Mouse (Mus musculus) layer of hippocampus, adult 11-12 months (tissue): ENCODE measurements around the gene Ppp1r32.

Experiments used
- DNase-seq: peaks from one replicate; pipeline ENCODE4 v3.0.0; 2022; ENCODE audit warnings: low spot score

The Ppp1r32 gene

DNA sequence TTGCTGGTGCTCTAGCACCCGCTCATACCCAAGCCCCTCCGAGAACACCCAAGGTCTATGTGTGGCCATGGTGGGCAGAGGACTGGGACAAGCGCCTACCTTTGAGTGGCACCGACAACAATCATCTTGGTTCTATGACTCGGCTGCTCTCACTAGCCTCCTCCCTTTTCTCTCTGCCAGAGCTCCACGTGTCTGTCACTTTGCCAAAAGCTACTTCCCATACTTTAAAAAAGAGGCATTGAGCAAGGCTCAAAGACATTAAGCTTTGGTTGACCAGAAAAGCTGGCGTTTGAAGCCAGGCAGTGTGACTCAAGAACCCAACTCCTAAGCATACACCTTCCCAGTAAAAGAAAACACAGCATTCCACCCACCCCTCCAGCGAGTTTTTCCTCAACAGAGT is 24.6 kb downstream of the Ppp1r32 start:
- DNase-seq, result no peak

DNA sequence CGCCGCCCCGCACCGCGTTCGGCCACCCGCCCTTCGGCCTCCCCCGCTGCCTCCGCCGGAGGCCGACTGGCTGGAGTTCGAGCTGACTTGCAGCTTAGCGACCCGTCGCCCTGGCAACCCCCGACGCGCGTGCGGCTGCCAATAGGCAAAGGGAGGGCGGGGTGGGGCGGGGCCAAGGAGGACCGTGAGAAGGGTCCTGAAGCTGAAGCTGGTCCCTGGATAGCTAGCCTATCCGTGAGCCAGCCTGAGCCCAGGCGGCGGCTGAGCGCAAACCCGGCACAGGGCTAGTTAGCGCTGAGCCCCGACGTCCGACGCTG is 25.3 kb downstream of the Ppp1r32 start:
- no peak for DNase-seq

DNA sequence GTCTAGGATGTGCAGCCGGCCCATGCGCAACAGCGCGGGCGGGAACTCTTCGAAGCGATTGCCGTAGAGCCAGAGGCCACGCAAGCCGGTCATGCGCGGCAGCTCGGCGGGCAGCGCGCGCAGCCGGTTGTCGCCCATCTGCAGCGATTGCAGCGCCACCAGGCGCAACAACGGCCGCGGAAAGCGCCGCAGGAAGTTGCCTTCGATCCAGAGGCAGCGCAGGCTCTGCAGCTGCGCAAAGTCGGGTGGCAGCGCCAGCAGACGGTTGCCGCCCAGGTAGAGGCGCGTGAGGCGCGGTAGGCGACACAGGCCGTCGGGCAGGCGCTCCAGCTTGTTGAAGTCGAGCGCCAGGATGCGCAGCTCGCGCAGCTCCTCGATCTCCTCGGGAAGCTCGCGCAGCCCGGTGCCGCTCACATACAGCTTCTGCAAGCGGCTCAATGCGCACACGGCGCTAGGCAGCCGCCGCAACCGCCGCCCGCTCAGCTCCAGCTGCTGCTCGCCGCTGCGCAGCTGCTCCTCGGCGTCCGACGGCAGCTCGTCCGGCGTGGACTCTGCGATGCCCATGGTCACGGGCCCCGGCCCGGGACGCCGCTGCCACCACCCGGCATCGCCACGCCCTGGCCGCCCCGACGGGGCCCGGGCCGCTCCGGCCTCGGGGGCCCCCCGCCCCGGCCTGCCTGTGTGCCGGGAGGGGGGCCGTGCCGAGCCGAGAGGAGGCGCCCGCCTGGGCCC is 25.8 kb downstream of the Ppp1r32 start, which contains the start of gene Lrrc10b:
Gene Lrrc10b, minus strand, starts transcription at position 722 of the 732 bp plus-strand sequence.
- DNase-seq, result peak; percentile 60

DNA sequence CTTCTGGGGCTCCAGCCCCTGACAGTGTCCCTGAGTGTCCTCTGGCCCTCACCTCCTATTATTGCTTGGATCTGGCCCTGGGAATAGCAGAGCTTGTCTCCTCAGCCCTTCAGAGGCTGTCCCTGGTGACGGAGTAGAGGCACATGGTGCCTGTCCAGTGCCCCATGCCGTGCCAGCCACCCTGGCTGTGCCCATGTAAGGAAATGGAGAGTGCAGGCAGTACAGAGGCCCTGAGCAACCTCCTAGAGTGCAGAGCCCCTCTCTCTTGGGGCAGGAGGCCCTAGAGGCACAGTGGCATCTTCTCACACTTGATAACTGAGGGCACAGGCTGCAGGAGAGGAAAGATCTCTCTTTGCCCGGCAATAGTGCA is 27.3 kb downstream of the Ppp1r32 start:
- DNase-seq, result no peak

DNA sequence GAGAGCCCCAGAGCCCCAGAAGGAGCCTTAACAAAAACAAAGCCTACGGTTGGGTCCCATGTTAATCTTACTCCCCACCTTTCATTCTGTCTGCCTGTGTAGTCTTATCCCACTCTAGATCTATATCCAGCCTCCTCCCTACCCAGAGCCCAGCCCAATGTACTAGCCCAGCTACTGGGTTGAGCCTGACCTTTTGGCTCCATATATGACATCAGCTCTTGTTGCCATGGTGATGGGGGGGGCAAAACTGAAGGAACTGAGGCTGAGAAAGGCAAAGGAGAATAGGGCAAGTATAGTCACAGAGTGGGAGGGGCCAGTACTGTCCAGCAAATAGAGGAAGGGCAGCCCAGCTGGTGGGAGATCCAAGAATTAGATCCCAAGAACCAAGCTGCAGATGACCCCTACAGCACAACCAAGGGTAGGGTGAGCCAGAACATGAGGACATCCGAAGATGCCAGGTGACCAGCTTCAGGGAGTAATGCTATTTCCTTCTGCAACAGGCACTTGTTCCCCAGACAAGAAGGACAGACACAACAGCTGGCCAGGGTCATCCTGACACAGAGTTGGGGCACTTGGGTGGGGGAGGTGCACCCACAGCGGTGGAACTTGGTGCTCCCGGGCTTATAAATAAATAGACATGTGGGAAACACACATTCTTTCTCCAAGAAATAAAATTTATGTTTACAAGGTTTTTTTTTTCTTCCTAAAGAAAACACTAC is 27.9 kb downstream of the Ppp1r32 start:
- no peak for DNase-seq

DNA sequence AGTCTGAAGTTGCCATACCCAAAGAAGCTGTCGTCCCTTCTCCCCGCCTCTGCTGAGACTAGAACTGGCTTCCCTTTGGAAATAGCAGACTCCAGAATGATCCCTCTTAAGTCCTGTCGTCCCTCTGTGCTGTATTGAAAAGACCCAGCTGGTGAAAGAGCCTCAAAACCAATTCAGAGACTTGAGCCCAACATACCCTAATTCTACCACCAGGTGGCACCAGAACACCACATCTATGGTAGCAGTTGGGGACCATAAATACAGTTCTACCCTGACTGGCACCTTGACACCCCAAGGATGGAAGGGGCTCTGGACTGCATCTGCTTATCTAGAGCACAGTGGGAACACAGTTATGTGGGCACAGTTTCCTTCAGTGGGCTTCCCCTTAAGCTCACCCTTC is 33.0 kb downstream of the Ppp1r32 start:
- DNase-seq, result peak; percentile 89

DNA sequence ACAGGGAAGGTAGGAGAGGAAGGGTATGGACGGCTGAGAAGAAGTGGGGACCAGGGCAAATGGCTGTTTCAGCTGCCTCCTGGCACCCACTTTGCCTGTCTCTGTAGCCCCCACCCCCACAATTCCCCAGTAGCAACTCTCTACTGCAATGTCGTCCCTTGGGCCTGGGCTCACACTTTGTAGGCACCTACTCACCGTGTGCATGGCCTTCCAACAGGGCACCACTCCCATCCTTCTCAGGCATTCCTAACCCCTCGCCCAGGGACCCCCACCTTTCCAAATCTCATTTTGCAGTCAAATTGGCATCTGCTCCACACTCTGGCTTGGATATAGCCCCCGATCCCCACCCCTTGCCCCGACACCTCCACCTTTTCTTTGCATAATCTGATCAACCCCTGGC is 33.5 kb downstream of the Ppp1r32 start:
- DNase-seq, result no peak

DNA sequence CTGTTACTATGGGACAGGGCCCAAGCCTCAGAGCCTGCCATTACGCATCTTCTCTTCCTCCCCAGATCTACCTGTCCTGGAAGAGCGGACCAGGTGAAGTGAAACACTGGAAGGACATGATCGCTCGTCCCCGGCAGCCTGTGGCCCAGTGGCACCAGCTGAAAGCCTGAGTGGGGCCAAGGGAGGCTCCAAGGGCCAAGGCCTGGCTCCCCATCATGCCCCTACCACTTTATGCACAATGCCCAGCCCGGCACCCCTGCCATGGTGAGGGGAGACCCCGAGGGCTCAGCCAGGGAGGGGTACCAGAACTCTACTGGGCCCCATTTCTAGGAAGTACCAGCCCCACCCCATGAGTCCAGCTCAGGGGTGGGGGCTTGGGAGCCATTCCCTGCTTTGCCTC is 34.5 kb downstream of the Ppp1r32 start:
- DNase-seq, result no peak

DNA sequence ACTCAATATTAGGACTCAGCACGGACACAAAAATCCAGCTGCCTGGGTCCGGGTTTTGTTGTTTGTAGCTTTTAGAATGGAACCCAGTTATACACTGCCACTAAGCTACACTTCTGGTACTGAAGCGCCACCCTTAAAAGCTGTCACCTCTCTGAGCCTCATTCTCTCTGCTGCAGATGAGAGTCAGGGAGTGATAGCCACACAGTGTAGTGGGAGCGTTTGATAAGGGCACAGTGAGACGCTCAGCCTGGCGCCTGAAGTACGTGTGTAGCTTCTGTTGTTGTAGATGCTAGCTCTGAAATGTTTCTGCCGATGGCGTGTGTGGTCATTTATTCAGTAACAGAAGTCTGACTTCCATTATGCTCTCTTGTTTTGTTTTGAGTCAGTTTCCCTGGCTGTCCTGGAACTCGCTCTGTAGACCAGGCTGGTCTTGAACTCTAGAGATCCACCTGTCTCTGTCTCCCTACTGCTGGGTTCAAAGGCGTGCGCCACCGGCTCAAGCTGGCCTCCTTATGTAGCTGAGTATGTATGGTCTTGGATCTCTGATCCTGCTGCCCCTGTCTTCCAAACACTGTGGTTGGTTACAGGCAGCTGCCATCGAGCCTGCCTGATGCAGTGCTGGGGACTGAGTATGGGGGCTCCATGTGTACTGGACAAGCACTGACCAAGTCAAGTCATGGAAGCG is 37.9 kb downstream of the Ppp1r32 start:
- no peak for DNase-seq

DNA sequence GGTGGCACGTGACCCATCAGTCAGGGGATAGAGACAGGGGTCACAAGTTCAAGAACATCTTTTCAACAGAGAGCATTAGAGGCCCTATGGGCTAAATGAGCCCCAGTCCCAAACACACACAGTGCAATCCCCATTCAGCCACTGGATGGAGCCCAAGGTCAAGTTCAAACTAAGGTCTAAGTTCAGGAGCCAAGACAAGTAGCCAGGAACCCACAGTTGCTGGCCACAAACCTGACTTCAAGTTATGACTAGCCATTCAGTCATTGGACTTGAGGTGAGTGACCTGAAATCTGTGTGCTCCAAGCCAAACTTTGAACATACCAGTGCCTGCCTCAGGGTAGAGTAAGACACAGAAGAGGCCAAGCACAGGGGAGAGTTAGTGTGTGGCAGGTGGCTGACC is 45.2 kb downstream of the Ppp1r32 start:
- no peak for DNase-seq

DNA sequence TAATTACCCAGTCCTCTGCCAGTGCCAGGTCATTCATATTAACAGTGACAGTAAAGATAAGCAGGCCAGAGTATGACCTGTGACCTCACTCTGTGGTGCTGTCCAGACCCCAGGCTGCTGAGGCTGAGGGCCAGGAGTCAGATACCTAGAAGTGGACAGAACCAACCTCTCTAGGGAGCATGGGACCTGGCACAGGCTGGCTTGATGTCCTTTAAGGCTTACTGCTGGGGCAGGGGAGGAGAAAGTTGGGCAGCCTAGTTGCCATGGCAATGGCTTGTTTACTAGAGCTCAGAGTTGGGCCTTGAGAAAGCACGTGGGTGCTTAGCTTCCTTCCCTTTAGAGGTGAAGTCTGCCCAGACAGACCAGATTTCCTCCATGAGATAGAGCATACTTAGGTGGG is 46.0 kb downstream of the Ppp1r32 start:
- DNase-seq, result no peak

DNA sequence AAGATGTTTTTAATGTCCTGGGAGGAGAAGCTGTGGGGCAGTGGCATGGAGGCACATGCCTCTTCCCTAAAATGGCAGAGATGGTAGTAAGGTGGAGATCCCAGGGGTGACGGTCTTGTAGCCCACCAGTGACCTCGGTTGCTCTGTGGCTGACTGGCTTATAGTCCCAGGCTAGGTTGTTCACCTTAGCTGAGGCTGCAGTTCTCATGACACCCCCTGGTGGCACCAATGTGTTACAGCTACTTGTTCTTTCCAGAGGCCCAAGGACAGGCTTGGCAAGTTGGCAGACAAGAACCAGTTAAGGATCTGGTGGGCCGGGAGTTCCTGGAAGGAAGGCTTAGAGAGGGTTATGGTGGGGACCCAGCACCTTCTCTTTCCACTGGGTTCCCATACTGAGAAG is 46.8 kb downstream of the Ppp1r32 start:
- DNase-seq, result peak; percentile 79

DNA sequence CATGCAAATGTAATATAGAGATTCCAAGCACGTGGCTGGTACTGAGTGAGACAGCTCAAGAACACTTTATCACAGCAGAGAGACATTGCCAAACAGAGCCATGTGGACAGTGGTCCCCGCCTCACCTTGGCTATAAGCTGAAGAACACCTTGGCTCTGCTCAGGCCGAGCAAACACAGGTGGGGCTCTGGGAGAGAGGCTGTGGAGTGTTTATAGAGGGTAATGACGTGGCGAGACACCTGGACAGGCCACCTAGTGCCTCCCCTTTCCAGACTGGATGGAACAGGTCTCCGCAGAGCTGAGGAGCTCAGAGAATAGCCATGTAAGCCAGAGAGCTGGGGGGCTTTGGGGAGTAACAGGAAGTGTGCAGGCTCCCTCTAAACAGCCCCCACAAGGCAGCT is 47.8 kb downstream of the Ppp1r32 start:
- DNase-seq, result no peak

DNA sequence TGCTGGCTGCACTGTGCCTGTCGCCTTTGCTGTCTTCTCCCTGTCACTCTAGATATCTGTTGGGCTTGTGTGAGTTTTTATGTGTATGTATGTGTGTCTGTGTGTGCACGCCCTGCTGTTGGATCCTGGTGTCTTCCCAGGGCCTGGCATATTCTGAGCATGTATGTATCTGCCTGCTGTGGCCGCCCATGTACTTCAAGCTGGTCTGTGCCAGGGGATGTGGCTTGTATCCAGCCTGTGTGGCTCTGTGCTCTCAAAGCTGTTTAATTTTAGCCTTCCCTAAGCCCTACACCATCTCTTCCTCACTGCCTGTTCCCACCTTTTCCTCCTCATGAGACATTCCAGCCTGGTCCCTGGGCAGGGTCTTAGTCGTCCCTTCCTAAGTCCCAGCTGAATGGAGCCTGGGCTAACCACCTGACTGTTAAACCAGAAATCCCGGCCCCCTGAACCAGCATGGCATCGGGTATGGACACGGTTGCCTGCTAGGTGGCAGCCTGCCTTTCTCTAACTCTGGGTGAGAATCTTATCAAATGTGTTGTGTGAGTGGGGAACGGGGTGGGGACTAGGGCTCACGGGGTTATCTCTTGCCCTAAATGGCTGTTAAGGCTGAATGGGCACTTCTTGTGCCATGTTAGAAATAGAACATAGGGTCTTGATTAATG is 48.7 kb downstream of the Ppp1r32 start:
- DNase-seq, result peak; percentile 62

DNA sequence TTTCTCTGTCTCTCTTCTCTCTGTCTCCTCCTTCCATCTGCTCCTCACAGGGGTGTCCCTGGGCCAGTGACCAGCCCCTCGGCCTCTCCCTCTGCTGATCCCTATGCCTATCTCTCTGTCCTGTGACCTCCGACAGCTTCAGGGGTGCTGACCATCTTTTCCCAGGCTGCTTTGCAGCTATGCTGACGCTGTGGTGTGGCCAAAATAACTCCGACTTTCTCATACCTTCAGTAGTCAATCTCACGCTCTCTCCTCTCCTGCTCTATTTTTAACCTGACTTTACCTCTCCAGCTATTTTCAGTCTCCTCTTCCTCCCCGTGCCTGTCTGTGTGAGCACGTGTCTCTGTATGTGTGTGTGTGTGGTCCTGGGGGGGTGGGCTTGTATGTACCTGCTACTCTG is 49.5 kb downstream of the Ppp1r32 start:
- DNase-seq, result no peak

DNA sequence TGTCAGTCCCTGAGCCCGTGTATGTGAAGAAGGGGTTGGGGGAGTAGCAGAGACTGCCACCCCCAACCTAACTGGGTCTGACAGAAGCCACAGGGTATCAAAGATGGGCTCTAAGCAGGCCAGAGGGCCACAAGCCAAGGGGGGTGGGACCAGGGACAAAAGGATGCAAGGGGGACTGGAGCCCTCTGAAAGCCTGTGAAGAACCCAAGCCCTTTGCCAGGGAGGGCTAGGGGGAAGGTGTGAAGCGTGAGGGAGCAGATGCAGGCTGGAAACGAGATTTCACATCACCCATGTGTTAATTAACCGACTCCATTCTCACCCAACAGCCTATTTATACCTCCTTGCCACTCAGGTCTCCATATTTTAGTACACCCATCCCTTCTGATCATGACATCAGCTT is 50.9 kb downstream of the Ppp1r32 start:
- DNase-seq, result no peak

DNA sequence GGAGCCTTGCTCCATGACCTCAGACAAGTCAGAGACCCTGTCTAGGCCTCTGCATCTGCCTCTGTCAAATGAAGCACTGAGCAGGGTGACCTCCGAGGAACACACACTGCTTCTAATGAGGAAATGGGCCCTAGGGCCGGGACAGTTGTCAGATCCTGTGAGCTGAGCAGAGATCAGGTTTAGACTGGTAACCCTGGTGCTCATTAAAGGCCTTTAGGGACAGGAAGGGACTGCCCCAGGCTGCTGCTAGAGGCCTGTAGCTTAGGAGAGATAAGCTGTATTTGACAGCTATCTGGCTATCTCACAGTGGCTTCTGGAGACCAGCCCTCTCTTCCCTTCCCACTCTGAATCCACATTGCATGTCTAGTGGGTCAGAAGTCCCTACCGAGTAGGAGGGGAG is 51.3 kb downstream of the Ppp1r32 start:
- no peak for DNase-seq

DNA sequence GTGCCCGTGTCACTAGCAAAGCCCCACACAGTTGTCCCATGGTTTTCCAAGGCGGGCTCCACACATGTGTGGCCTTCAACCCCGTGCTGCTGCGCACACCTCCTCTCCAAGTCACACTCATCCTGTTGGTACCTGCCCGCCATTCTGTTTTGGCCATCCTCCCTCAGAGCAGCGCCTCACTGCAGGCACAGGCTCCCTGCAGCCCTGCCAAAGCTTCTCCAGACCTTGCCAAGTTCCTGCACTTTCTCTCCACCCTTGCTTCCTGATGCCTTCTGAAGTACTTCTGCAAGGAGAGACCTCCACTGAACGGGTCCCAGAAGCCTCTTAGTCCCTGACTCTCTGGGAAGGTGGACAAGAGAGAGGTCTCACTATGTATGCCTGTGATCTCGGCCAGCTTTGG is 53.4 kb downstream of the Ppp1r32 start:
- DNase-seq, result no peak

DNA sequence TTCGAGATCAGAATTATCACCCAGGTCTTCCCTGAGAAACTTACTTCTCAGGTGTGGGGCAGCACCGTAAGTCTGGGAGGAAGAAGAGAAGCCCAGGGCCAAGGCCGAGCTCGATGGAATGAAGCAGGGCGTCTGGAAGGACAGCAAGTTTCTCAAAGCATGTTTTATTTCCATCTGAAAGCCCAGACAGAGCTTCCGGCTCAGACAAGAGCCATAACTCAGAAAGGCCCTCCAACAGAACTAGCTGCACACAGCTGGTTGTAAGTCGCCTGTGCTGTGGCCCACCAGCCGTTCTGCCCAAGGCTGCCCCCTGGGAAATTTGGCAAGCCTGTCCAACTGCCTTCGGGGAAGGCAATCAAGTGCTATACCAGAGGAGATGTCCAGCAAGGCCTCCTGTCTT is 55.3 kb downstream of the Ppp1r32 start:
- no peak for DNase-seq

DNA sequence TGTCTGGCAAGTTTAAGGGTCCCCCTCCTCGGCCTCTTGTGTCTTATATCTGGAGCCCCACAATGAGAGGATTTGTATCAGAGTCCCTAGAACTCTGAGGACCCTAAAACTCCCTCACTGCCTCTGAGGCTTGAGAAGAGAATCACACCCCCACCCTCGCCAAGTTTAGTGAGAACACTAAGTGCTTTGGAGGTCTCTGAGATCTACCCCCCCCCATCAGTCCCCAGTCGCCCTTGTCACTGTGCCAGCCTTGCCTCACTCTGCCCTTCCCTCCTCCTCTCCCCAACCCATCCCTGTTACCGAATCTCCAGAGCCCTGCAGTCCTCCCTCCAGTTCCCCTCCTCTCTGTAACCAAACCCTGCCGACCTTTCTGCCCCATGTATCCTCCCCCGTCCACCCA is 55.9 kb downstream of the Ppp1r32 start:
- DNase-seq, result no peak

DNA sequence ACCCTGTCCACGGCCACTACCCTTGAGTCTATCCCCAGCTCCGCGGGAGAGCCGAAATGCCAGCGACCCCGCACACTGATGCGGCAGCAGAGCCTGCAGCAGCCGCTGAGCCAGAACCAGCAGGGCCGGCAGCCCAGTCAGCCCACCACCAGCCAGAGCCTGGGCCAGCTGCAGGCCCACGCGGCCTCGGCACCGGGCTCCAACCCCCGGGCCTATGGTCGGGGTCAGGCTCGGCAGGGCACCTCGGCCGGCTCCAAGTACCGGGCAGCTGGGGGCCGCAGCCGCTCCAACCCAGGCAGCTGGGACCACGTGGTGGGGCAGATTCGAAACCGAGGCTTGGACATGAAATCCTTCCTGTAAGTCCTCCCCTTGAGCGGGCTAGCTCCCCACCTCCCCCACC is 56.4 kb downstream of the Ppp1r32 start:
- no peak for DNase-seq

DNA sequence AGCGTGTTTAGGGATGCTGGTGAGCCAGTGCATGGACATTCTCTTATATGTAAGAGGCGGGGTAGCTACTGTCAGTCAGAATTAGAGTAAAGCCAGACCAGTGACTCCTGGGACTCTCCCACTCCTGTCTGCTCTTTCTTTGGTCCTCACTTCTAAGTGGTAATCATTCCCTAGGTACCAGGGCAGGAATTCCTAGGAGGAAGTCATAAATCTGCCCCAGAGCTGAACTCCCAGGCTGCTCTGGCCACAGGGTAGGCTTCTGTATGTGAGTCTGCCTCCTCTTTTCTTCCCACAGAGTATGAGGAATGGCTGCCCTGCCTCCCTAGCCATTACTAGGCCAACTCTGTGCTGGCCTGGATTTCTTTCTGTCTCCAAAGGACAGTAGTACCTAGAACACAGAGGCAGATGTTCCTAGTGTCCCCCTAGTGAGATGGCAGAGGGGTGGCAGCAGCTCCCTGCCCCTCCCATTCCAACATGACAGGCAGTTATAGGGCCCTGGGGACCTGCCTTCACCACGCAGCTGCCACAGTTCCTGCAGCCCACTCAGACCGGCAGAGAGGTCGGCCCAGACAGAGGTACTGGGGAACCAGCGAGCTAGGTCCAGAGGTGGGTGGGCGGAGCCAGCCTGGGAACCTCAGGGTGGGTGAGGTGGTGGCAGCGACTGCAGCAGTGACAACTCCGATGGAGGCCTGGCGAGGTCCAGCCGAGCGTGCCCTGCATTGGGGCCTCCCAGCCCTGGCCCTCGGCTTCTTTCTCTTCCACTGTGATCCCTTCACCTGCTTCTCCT is 57.1 kb downstream of the Ppp1r32 start:
- no peak for DNase-seq
